Mouse (Mus musculus): ENCODE measurements around the gene Pepd. TPM values are rescaled to one million over a fixed set of nuclear protein-coding genes. Genes with fewer than 3 reads are reported as not detected.

The Pepd gene
- polyA plus RNA-seq, 1 experiment from 2014 or later, result 68.6 TPM

DNA sequence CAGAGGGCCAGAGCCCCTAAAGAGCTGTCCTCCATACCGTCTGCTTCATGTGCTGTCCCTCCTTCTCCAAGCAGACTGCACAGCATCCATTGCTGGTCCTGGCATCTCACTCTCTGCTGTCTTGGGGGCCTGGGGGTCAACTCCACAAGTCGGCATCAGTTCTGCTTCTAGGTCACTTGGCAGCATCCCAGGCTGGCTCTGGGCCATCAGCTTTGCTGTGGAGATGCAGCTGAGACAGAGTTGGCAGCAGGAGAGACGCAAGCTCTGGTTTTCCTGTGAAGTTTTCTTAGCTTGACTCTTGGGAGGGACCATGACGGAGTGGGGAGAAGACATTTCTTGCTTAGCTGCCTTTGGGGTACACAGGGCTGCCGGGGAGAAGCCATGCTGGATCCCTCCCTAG lies 13.0 kb downstream of the Pepd start:
- Histone ChIP-seq H3K36me3 (ENCODE audit: control insufficient read depth, insufficient read depth, low read length) (no peaks in the 10 kb centered on the region), H3K4me3 (ENCODE audit: low read depth, low read length) (no peak overlapping the region), H3K27me3 (ENCODE audit: control insufficient read depth, insufficient read depth, low read depth, low read length) (no peaks in the 10 kb centered on the region), H3K9me3 (replicated peaks; ENCODE audit: control insufficient read depth, low read length, poor library complexity, severe bottlenecking) (no peaks in the 10 kb centered on the region), H3K4me1 (ENCODE audit: control insufficient read depth, insufficient read depth, low read length) (peaks cover 10% of the 10 kb centered on the region), H3K27ac (ENCODE audit: low read length) (no peak overlapping the region), H3K9ac (ENCODE audit: low read depth, low read length) (no peak overlapping the region), H3K4me2 (ENCODE audit: low read length) (no peak overlapping the region)
- WGBS, result 70% methylated on average over 5 of the region's 5 CpGs
- ATAC-seq, result no peak

GRCm38 (mm10) chr7:34925956-34926355 lies 13.8 kb downstream of the Pepd start:
- Histone ChIP-seq H3K36me3 (ENCODE audit: control insufficient read depth, insufficient read depth, low read length) (no peaks in the 10 kb centered on the region), H3K27ac (ENCODE audit: low read length) (no peak overlapping the region), H3K4me3 (ENCODE audit: low read depth, low read length) (no peak overlapping the region), H3K27me3 (ENCODE audit: control insufficient read depth, insufficient read depth, low read depth, low read length) (no peaks in the 10 kb centered on the region), H3K4me1 (ENCODE audit: control insufficient read depth, insufficient read depth, low read length) (peaks cover 12% of the 10 kb centered on the region), H3K9me3 (replicated peaks; ENCODE audit: control insufficient read depth, low read length, poor library complexity, severe bottlenecking) (no peaks in the 10 kb centered on the region), H3K4me2 (ENCODE audit: low read length) (no peak overlapping the region), H3K9ac (ENCODE audit: low read depth, low read length) (no peak overlapping the region)
- WGBS, result 91% methylated on average over 7 of the region's 7 CpGs
- no peak for ATAC-seq

- Histone ChIP-seq H3K27ac (ENCODE audit: low read length) (peak overlapping the region; percentile 58), H3K4me3 (ENCODE audit: low read depth, low read length) (no peak overlapping the region), H3K9ac (ENCODE audit: low read depth, low read length) (peak overlapping the region; percentile 17; the same call in 1 of the 2 replicates), H3K4me2 (ENCODE audit: low read length) (no peak overlapping the region), H3K4me1 (ENCODE audit: control insufficient read depth, insufficient read depth, low read length) (peaks cover 14% of the 10 kb centered on the region), H3K9me3 (replicated peaks; ENCODE audit: control insufficient read depth, low read length, poor library complexity, severe bottlenecking) (no peaks in the 10 kb centered on the region), H3K36me3 (ENCODE audit: control insufficient read depth, insufficient read depth, low read length) (no peaks in the 10 kb centered on the region), H3K27me3 (ENCODE audit: control insufficient read depth, insufficient read depth, low read depth, low read length) (no peaks in the 10 kb centered on the region)
- WGBS, result 34% methylated on average over 8 of the region's 8 CpGs
- ATAC-seq, result peak; percentile 61
Measured at GRCm38 (mm10) chr7:34929614-34930262, 17.6 kb downstream of the Pepd start.

DNA sequence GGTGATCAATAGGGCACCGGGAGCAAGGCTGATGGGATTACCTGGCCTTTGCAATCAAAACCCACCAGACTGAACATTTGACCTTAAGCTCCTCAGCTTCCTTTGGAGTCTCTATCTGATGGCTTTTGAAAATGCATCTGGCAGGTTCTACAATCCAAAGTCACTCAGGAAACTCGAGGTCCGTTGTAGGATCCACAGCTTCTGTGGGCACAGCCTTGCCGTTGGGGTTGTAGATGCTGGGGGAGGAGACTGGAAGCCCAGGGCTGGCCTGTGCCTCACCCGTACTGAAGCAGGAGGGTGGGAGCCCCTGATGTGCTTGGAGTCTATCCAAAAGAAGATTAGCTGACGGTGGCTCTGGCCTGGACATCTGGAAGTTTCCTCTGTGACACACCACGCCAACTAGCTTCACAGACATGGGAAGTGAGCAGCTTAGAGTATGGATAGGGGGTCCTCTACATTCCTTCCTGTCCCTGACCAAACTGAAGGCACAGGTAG lies 18.1 kb downstream of the Pepd start:
- Histone ChIP-seq H3K9me3 (replicated peaks; ENCODE audit: control insufficient read depth, low read length, poor library complexity, severe bottlenecking) (no peaks in the 10 kb centered on the region), H3K9ac (ENCODE audit: low read depth, low read length) (peak overlapping the region; percentile 17; the same call in 1 of the 2 replicates), H3K27me3 (ENCODE audit: control insufficient read depth, insufficient read depth, low read depth, low read length) (no peaks in the 10 kb centered on the region), H3K4me2 (ENCODE audit: low read length) (no peak overlapping the region), H3K36me3 (ENCODE audit: control insufficient read depth, insufficient read depth, low read length) (no peaks in the 10 kb centered on the region), H3K27ac (ENCODE audit: low read length) (peak overlapping the region; percentile 58), H3K4me1 (ENCODE audit: control insufficient read depth, insufficient read depth, low read length) (peaks cover 14% of the 10 kb centered on the region), H3K4me3 (ENCODE audit: low read depth, low read length) (no peak overlapping the region)
- WGBS, result 34% methylated on average over 7 of the region's 7 CpGs
- ATAC-seq, result no peak

DNA sequence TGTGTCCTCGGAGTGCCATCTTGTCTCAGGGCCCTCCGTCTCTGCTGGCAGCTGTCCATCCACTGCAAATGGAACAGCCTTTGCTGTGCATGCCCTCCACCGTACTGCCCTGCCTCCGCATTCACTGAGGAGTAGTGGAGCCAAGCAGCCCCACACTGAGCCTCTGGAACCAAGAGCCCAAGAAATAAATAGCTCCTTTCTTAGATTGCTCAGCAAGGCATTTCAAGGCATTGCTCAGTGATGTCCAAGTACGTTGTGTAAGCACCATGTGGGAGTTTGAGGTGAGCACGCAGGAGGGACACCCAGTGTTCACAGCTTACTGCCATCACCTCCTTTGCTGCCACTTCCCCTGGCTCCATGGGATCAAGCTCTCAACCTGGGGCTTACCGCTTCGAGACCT lies 20.5 kb downstream of the Pepd start:
- no peaks in the 10 kb centered on the region; the same call in 1 of the 2 replicates for H3K9me3 ChIP-seq (replicated peaks; ENCODE audit: control insufficient read depth, low read length, poor library complexity, severe bottlenecking)
- ATAC-seq, result no peak
- no peak overlapping the region for H3K4me3 ChIP-seq (ENCODE audit: low read depth, low read length)
- 91% methylated on average over 8 of the region's 8 CpGs for WGBS
- no peak overlapping the region for H3K4me2 ChIP-seq (ENCODE audit: low read length)
- no peak overlapping the region for H3K9ac ChIP-seq (ENCODE audit: low read depth, low read length)
- H3K27ac ChIP-seq (ENCODE audit: low read length), result no peak overlapping the region
- H3K36me3 ChIP-seq (ENCODE audit: control insufficient read depth, insufficient read depth, low read length), result peaks cover 6% of the 10 kb centered on the region; the same call in 1 of the 2 replicates
- peaks cover 14% of the 10 kb centered on the region for H3K4me1 ChIP-seq (ENCODE audit: control insufficient read depth, insufficient read depth, low read length)
- no peaks in the 10 kb centered on the region for H3K27me3 ChIP-seq (ENCODE audit: control insufficient read depth, insufficient read depth, low read depth, low read length)

GRCm38 (mm10) chr7:34933142-34933541 lies 21.0 kb downstream of the Pepd start:
- Histone ChIP-seq H3K4me1 (ENCODE audit: control insufficient read depth, insufficient read depth, low read length) (peaks cover 14% of the 10 kb centered on the region), H3K4me2 (ENCODE audit: low read length) (no peak overlapping the region), H3K36me3 (ENCODE audit: control insufficient read depth, insufficient read depth, low read length) (peaks cover 6% of the 10 kb centered on the region; the same call in 1 of the 2 replicates), H3K27ac (ENCODE audit: low read length) (no peak overlapping the region), H3K9ac (ENCODE audit: low read depth, low read length) (0 out of 2 replicates have a peak overlapping the region, but pooled peaks have one; percentile 6), H3K4me3 (ENCODE audit: low read depth, low read length) (no peak overlapping the region), H3K9me3 (replicated peaks; ENCODE audit: control insufficient read depth, low read length, poor library complexity, severe bottlenecking) (no peaks in the 10 kb centered on the region; the same call in 1 of the 2 replicates), H3K27me3 (ENCODE audit: control insufficient read depth, insufficient read depth, low read depth, low read length) (no peaks in the 10 kb centered on the region)
- no peak for ATAC-seq
- 62% methylated on average over 3 of the region's 3 CpGs for WGBS

DNA sequence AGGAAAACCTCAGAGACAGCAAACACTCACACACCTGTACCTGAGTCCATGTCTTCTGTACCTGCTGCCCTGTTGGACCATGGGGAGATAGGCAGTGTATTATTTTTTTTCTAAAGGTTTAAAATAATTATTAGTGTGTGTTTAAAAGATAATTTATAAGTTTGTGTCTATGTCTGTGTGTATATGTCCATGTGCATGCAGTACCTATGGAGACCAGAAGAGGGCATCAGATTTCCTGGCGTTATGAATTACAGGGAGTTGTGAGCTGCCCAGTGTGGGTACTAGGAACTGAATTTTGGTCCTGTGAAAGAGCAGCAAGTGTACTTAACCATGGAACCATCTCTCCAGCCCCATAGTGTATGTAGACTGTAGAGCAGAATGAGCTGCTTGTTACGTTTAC lies 24.2 kb downstream of the Pepd start:
- Histone ChIP-seq H3K4me3 (ENCODE audit: low read depth, low read length) (no peak overlapping the region), H3K9ac (ENCODE audit: low read depth, low read length) (no peak overlapping the region), H3K36me3 (ENCODE audit: control insufficient read depth, insufficient read depth, low read length) (peaks cover 6% of the 10 kb centered on the region; the same call in 1 of the 2 replicates), H3K27ac (ENCODE audit: low read length) (no peak overlapping the region), H3K4me2 (ENCODE audit: low read length) (no peak overlapping the region), H3K4me1 (ENCODE audit: control insufficient read depth, insufficient read depth, low read length) (peaks cover 24% of the 10 kb centered on the region), H3K27me3 (ENCODE audit: control insufficient read depth, insufficient read depth, low read depth, low read length) (no peaks in the 10 kb centered on the region), H3K9me3 (replicated peaks; ENCODE audit: control insufficient read depth, low read length, poor library complexity, severe bottlenecking) (no peaks in the 10 kb centered on the region; the same call in 1 of the 2 replicates)
- 95% methylated on average over 2 of the region's 2 CpGs for WGBS
- ATAC-seq, result no peak

GRCm38 (mm10) chr7:34938636-34939261 lies 26.6 kb downstream of the Pepd start:
- no peaks in the 10 kb centered on the region; the same call in 1 of the 2 replicates for H3K9me3 ChIP-seq (replicated peaks; ENCODE audit: control insufficient read depth, low read length, poor library complexity, severe bottlenecking)
- H3K27me3 ChIP-seq (ENCODE audit: control insufficient read depth, insufficient read depth, low read depth, low read length), result no peaks in the 10 kb centered on the region
- peak; percentile 26; the same call in 1 of the 2 replicates for ATAC-seq
- 22% methylated on average over 6 of the region's 7 CpGs for WGBS
- H3K27ac ChIP-seq (ENCODE audit: low read length), result no peak overlapping the region
- H3K4me1 ChIP-seq (ENCODE audit: control insufficient read depth, insufficient read depth, low read length), result peaks cover 27% of the 10 kb centered on the region
- H3K36me3 ChIP-seq (ENCODE audit: control insufficient read depth, insufficient read depth, low read length), result peaks cover 6% of the 10 kb centered on the region; the same call in 1 of the 2 replicates
- H3K9ac ChIP-seq (ENCODE audit: low read depth, low read length), result no peak overlapping the region
- no peak overlapping the region for H3K4me2 ChIP-seq (ENCODE audit: low read length)
- no peak overlapping the region for H3K4me3 ChIP-seq (ENCODE audit: low read depth, low read length)
